8 mouse cellular contexts compared by ENCODE assay signal in the genomic region with DNA sequence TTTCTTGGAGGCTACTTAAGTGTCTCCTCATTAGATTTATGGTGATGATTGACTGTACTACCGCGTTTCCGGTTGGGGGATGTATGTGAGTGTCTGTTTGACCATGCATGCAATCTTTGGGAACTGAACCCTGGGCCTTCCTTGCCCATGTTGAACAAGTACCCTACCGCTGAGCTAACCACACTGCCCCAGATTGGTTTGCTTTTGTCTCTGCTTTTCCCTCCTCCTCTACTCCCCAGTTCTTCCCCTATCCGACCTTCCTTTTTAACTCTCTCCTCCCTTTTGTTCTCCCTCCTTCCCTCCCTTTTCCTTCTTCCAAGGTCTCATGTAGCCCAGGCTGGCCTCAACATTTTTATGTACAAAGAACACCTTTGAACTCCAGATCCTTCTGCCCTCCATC. TPM values are rescaled to one million over a fixed set of nuclear protein-coding genes. Genes with fewer than 3 reads are reported as not detected.
A peak's percentile ranks its signal among the peaks of the same experiment; 100 is the strongest.
DNase-seq lines count a peak whose midpoint lies in the region; ATAC-seq and TF ChIP-seq lines count a peak whose summit lies in the region.

No protein-coding gene starts in this region.

- TF ChIP-seq EP300 in CH12.LX (IDR thresholded peaks at IDR 0.05; ENCODE audit: low read length): no peak

- 0 out of 2 replicates have a peak, but pooled peaks have one; percentile 17 for TF ChIP-seq POLR2A in CH12.LX (IDR thresholded peaks at IDR 0.05; ENCODE audit: low read depth, low read length)

- TF ChIP-seq CTCF in CH12.LX (conservative IDR thresholded peaks at IDR 0.05 in 1 of 2, IDR thresholded peaks at IDR 0.05 in 1 of 2; ENCODE audit: low read depth in 2 of 2, low read length in 2 of 2): no peak

- H3K9me3 ChIP-seq in CH12.LX (replicated peaks; ENCODE audit: low read length): peaks cover 2% of the 10 kb centered on the region
- no peaks in the 10 kb centered on the region for H3K9me3 ChIP-seq in forebrain, embryonic 15.5 days
- no peaks in the 10 kb centered on the region for H3K9me3 ChIP-seq in liver, embryonic 13.5 days (replicated peaks)

- peak; percentile 47 for DNase-seq in 3T3-L1 (ENCODE audit: low read depth, low spot score)
- peak; percentile 63 for DNase-seq in CH12.LX (ENCODE audit: extremely low read depth)
- DNase-seq in liver, embryonic 13.5 days: no peak
- DNase-seq in right cerebral cortex, postnatal 10 days (ENCODE audit: low spot score in 2 of 2): no peak
- DNase-seq in right cerebral cortex, adult 2 months (ENCODE audit: low spot score in 2 of 2): no peak
- no peak for DNase-seq in Muller cell, postnatal 12 days (ENCODE audit: inconsistent ontology term)
- no peak for DNase-seq in ovary, postnatal 14 days (ENCODE audit: low spot score)

- in situ Hi-C loops in CH12.LX (cut with MboI; ENCODE audit: low pct_ligation_motif_present, low pct_unique_long_range_greater_than_20kb, low sequenced_read_pairs): no loop called here

- H3K27ac ChIP-seq in CH12.LX (ENCODE audit: insufficient read depth, low read depth): no peak overlapping the region
- no peak overlapping the region for H3K27ac ChIP-seq in forebrain, embryonic 15.5 days (replicated peaks)
- H3K27ac ChIP-seq in liver, embryonic 13.5 days: peak overlapping the region; percentile 32; the same call in 1 of the 2 replicates

- WGBS in forebrain, embryonic 15.5 days: 3% methylated on average over 5 of the region's 5 CpGs
- 6% methylated on average over 5 of the region's 5 CpGs for WGBS in liver, embryonic 13.5 days (ENCODE audit: insufficient replicate concordance)

- H3K4me1 ChIP-seq in CH12.LX (ENCODE audit: control insufficient read depth in 1 of 2, insufficient read depth in 2 of 2): peaks cover 0 to 7% of the 10 kb centered on the region in 2 experiments; a peak in 2 of 4 replicates
- peaks cover 12% of the 10 kb centered on the region for H3K4me1 ChIP-seq in forebrain, embryonic 15.5 days
- peaks cover 23% of the 10 kb centered on the region for H3K4me1 ChIP-seq in liver, embryonic 13.5 days (replicated peaks)

- dilution Hi-C loops in CH12.LX (cut with MboI; ENCODE audit: extremely low pct_ligation_motif_present, extremely low pct_unique_long_range_greater_than_20kb, low sequenced_read_pairs): no loop called here

- peaks cover 45% of the 10 kb centered on the region for H3K79me2 ChIP-seq in CH12.LX (replicated peaks; ENCODE audit: control insufficient read depth, extremely low read depth, insufficient read depth, poor library complexity, severe bottlenecking)

- no peak for TF ChIP-seq RAD21 in CH12.LX (IDR thresholded peaks at IDR 0.05; ENCODE audit: low read depth, low read length)

- peak overlapping the region; percentile 83 to 93 (median 86) for H3K4me3 ChIP-seq in CH12.LX (replicated peaks in 1 of 3; ENCODE audit: low read depth in 2 of 3, low read length in 2 of 3, poor library complexity in 1 of 3)
- peak overlapping the region; percentile 45 for H3K4me3 ChIP-seq in forebrain, embryonic 15.5 days
- H3K4me3 ChIP-seq in liver, embryonic 13.5 days (replicated peaks): peak overlapping the region; percentile 85

- peaks cover 19 to 31% of the 10 kb centered on the region in 2 experiments for H3K36me3 ChIP-seq in CH12.LX (replicated peaks in 1 of 2; ENCODE audit: control insufficient read depth in 1 of 2, insufficient read depth in 1 of 2, low read length in 1 of 2)
- peaks cover 3% of the 10 kb centered on the region; the same call in 1 of the 2 replicates for H3K36me3 ChIP-seq in forebrain, embryonic 15.5 days
- H3K36me3 ChIP-seq in liver, embryonic 13.5 days: peaks cover 38% of the 10 kb centered on the region

- H3K27me3 ChIP-seq in CH12.LX (replicated peaks): no peaks in the 10 kb centered on the region
- no peaks in the 10 kb centered on the region for H3K27me3 ChIP-seq in forebrain, embryonic 15.5 days
- no peaks in the 10 kb centered on the region for H3K27me3 ChIP-seq in liver, embryonic 13.5 days

- peak overlapping the region; percentile 63; the same call in 1 of the 2 replicates for H3K4me2 ChIP-seq in CH12.LX (ENCODE audit: insufficient read depth, low read depth, poor library complexity, severe bottlenecking)
- H3K4me2 ChIP-seq in forebrain, embryonic 15.5 days (replicated peaks): peak overlapping the region; percentile 64
- H3K4me2 ChIP-seq in liver, embryonic 13.5 days: peak overlapping the region; percentile 84

- peak overlapping the region; percentile 80 for H3K9ac ChIP-seq in CH12.LX (ENCODE audit: insufficient read depth, low read depth)
- H3K9ac ChIP-seq in forebrain, embryonic 15.5 days (replicated peaks): peak overlapping the region; percentile 46
- H3K9ac ChIP-seq in liver, embryonic 13.5 days: peak overlapping the region; percentile 90

- no peak for ATAC-seq in forebrain, embryonic 15.5 days (replicated peaks)
- no peak for ATAC-seq in liver, embryonic 13.5 days (ENCODE audit: low read depth)

TF ChIP-seq in CH12.LX, 34 proteins besides CTCF, POLR2A, EP300 and RAD21:
- TF ChIP-seq ZC3H11A (IDR thresholded peaks at IDR 0.05; ENCODE audit: low read depth, low read length): no peak
- 0 out of 2 replicates have a peak, but pooled peaks have one; percentile 20 for TF ChIP-seq TBP (conservative IDR thresholded peaks at IDR 0.05; ENCODE audit: low read depth, low read length)

RNA-seq across cellular contexts. Expression of a gene that starts 1.1 kb away (rescaled TPM):
- total RNA-seq in CH12.LX (2012; rRNA removed) (177 and 257 TPM in 2 replicates), CH12.LX (2014; rRNA removed) (394 and 490 TPM in 2 replicates)
- polyA plus RNA-seq in CH12.LX (2012; ENCODE audit: insufficient read length, low read depth): 183 and 229 TPM in 2 replicates
- 81.0 and 86.0 TPM in 2 replicates for polyA plus RNA-seq in forebrain, embryonic 15.5 days (2015; fragmentation: Nextera tagmentation; extraction: Ambion mirVana)
- polyA plus RNA-seq in liver, embryonic 13.5 days (2015; fragmentation: Nextera tagmentation; extraction: Ambion mirVana): 121 and 141 TPM in 2 replicates

RNA-seq across cellular contexts. Expression of a gene that starts 17.5 kb away (rescaled TPM):
- total RNA-seq in CH12.LX (2012; rRNA removed) (12.0 and 12.1 TPM in 2 replicates), CH12.LX (2014; rRNA removed) (14.4 and 14.8 TPM in 2 replicates)
- polyA plus RNA-seq in CH12.LX (2012; ENCODE audit: insufficient read length, low read depth): 15.4 and 17.2 TPM in 2 replicates
- 26.6 and 27.4 TPM in 2 replicates for polyA plus RNA-seq in forebrain, embryonic 15.5 days (2015; fragmentation: Nextera tagmentation; extraction: Ambion mirVana)
- 12.4 and 14.4 TPM in 2 replicates for polyA plus RNA-seq in liver, embryonic 13.5 days (2015; fragmentation: Nextera tagmentation; extraction: Ambion mirVana)

RNA-seq across cellular contexts. Expression of a gene that starts 17.6 kb away (rescaled TPM):
- total RNA-seq in CH12.LX (2012; rRNA removed): 14.4 and 16.0 TPM in 2 replicates
- 10.7 and 11.7 TPM in 2 replicates for total RNA-seq in CH12.LX (2014; rRNA removed)
- 12.3 and 13.8 TPM in 2 replicates for polyA plus RNA-seq in CH12.LX (2012; ENCODE audit: insufficient read length, low read depth)
- polyA plus RNA-seq in forebrain, embryonic 15.5 days (2015; fragmentation: Nextera tagmentation; extraction: Ambion mirVana): 22.8 and 23.4 TPM in 2 replicates
- polyA plus RNA-seq in liver, embryonic 13.5 days (2015; fragmentation: Nextera tagmentation; extraction: Ambion mirVana): 3.6 and 4.2 TPM in 2 replicates

Comparison
In these comparisons a context has a peak if more than half of its experiments do, and no peak if none do; other contexts are left out.
1. DNase-seq: peak in 3T3-L1 (single experiment) and CH12.LX (single experiment); none in liver, embryonic 13.5 days (single experiment), right cerebral cortex, postnatal 10 days (0 of 2), right cerebral cortex, adult 2 months (0 of 2), Muller cell, postnatal 12 days (single experiment) and ovary, postnatal 14 days (single experiment).
2. Peak in every context shown above with its lines, with median percentiles within 50 percentile points of each other: H3K4me2 ChIP-seq, H3K4me3 ChIP-seq and H3K9ac ChIP-seq.